Mouse (Mus musculus) cerebellum, adult 8-10 months (tissue): ENCODE results near the gene Zmat3.

ENCODE experiments used
- DNase-seq: peaks from one replicate; pipeline ENCODE4 v3.0.0; 2022

Zmat3 gene

DNA sequence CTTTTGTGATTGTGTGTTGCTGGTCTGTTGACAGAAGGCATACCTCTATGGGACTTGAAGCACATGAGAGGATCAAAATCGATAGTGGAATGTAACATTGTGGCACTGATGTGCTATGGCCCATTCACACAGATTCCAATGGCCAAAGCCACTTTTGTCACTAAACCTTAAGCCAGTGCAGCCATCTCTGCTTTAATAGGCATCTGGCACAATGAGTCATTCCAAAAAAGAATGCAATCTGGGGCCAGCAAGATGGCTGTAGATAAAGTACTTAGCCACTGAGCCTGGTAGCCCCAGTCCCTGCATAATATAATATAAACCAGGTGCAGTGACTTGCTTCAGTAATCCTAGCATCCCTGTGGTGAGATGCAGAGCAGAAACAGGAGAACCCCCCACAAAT lies 1.7 kb upstream of the Zmat3 start:
- DNase-seq = no peak

GRCm38 (mm10) chr3:32366246-32366734 lies 476 bp upstream of the Zmat3 start:
- peak; percentile 20 for DNase-seq

- no peak for DNase-seq
Measured at GRCm38 (mm10) chr3:32364841-32365545, 821 bp downstream of the Zmat3 start.

- DNase-seq = no peak
Measured at GRCm38 (mm10) chr3:32364195-32364594, 1.6 kb downstream of the Zmat3 start.

DNA sequence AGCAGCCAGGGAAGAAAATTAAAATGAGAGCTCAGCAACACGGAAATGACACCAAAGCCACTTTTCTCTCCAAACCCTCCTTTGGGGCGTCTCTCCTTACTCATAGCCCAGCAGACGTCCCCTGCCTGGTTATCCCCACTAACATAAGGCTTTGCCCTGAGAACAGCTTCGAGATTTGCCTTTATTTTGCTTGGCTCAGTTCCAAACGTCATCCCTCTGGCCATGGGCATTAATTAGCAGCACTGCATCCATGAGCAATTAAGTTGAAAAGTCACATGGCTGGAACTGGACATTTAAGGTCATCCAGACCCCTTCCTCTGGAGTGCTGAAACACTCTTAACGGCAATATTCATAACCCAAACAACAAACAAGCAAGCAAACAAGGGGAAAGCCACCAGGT lies 4.6 kb downstream of the Zmat3 start:
- DNase-seq = no peak

GRCm38 (mm10) chr3:32347881-32348280 lies 17.9 kb downstream of the Zmat3 start:
- no peak for DNase-seq

GRCm38 (mm10) chr3:32345249-32345648 lies 20.6 kb downstream of the Zmat3 start:
- DNase-seq = no peak

- DNase-seq = no peak
Measured at GRCm38 (mm10) chr3:32344825-32345224, 21.0 kb downstream of the Zmat3 start.

DNA sequence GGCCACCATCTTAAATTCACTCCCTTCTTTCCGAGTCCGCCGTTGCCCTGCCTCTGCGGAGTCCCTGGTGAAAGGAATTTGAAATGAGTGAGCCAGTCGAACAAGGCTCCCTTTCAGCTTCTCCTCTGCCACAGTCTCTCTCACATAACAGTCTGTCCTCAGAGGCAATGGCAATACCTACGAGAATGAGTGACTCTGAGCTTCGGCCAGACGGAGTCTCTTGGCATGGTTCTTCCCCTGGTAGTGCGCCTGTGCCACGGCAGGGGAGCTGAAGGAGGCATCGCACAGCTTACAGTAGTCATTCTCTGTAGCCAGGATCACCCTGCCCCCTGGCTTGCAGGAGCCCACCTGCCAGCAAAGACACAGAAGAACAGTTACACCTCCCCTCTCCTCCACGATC lies 22.4 kb downstream of the Zmat3 start:
- no peak for DNase-seq

DNA sequence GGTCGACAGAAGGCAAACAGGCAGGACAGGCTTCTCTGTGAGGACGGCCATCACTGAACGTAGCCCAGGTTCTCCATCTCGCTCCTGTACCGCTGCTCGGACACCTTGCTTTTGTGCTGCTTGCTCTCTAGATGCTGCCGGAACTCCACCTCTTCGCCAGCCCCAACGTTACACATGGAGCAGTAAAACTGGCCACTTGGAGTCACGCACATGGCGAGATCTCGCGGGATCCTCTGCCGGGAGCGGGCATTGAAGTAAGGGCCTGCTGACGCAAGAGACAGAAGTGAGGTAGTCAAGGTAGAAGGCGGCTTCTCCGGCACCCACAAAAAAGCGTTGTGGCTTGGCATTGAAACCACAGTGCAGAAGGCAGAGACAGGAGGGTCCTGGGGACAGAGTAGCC lies 24.4 kb downstream of the Zmat3 start:
- no peak for DNase-seq

DNA sequence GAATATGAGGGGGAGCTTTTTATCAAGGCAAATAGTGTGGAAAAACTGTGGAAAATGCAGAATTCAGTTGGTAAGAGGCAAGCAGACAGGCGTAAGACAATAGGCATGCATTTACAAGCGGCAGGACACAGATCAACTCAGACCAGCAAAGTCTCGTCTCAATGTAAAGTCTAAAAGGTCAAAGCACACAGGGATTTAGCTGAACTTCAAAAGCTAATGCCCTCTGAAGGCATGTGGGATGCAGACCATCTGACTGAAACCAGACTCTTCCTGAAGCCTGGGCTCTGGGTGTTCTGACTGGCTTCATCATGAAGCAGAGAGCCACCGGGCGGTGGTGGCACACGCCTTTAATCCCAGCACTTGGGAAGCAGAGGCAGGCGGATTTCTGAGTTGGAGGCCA lies 27.6 kb downstream of the Zmat3 start:
- no peak for DNase-seq

DNA sequence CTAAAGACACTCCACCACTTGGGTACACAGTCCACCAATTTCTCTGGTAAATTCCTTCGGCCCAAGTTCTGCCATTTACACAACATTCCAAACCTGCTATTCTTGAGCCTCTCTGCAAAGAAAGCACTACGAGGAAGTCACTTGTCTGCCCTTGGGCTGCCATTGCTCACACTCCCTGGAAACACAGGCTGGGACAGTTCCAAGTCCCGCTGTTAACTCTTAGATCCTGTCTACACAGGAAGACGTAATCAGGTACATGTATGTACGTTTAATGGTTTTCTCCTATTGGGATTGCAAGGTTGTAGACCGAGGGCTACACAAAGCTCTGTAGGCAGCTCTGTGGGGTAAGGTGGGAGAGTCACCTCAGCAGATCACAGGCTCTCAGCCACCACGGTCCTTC lies 28.0 kb downstream of the Zmat3 start:
- DNase-seq = no peak

GRCm38 (mm10) chr3:32334901-32335300 lies 30.9 kb downstream of the Zmat3 start:
- DNase-seq = no peak

DNA sequence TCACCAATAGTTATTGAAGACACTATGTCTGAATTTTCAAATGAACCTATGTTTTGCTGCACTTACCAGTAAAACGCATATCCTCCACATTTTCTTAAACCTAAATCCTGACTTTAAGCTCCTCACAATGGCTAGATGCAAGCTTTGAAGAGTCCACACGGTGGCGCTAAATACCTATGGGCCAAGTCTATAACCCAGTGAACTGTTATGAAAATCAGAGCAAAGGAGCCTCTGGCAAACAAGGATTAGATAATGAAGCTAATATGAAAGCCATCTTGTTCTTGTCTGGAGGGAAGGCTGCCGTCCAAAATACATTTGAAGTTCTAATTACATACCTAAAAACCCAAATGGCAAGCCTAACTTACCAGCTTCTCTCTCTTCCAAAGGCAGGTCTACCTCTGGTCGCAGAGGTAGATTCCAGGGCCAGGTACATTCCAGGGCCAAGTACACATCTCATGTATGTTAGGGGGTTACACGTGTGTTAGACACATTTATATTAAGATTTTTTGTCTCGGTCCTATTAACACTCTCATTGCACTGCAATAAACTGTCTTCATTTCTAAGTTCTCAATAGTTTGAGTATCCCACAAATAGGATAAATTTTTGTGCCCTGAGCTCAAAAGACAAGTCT lies 32.2 kb downstream of the Zmat3 start:
- peak; percentile 75 for DNase-seq

- DNase-seq = no peak
Measured at GRCm38 (mm10) chr3:32317901-32318416, 47.9 kb downstream of the Zmat3 start.

DNA sequence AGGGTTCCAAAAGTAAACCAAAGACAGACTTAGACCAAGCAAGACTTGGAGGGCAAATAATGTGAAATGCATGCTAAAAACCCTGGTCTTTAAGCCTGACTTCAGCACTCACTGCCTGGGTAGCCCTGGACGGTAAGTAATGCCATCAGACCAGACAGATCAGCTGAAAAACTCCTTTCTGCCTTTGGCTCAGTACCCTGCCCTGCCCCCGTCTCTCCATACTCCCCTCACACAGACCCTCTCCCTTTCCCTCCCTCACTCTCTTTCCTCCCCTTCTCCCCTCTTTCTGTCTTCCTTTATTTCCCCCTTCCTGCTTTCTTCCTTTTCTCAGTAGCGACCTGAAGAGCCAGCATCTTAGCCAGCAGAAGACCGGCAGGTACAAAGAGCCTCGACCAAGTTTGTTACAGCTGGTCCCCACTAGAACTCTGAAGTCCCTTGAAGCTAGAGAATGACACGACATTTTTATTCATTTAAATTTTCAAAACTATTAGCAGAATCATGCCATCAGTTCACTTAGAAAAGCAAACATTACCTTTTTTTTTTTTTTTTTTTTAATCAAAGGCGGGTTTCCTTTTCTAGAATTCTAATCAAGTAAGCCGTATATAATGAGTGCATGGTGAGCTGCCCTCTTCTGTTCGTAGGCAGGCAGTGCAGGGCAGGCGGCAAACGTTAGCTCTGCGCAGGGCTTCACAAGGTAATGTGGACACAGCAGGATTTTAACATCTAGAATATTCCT lies 48.5 kb downstream of the Zmat3 start:
- DNase-seq = peak; percentile 20

GRCm38 (mm10) chr3:32314746-32315145 lies 51.1 kb downstream of the Zmat3 start:
- no peak for DNase-seq

DNA sequence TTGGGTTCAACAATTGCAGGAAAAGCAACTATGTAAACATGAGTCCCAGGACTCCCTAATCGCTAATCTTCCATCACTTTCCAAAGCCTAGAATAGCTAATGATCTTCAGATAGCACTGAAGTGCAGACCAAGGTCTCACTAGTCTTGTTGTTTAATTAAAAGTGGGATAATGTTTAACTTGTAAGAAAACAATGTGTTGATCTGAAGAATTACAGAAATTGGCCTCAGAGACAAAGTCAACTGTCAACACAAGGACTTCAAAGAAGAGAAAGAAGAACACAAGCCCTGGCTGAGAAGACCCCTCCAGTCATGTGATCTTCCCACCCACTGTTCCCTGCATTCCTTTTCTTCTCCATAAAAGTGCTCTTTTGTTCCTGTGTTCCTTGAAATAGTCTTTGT lies 61.6 kb downstream of the Zmat3 start:
- DNase-seq = no peak

DNA sequence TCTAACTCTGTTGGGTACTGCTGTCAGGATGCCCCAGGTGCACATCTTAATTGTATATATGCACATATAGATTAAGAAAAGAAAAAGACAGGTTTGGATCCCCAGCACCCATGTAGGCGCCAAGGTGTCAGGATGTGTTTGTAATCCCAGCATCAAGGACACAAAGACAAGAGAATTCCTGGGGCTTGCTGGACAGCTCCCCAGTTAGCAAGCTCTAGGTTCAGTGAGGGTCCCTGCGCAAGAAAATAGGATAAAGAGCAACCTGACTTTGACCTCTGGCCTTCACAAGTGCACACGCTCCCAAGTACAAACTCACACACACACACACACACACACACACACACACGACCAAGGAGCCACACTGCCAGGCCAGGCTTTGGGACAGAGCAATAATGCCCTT lies 73.8 kb downstream of the Zmat3 start:
- no peak for DNase-seq
